Mouse (Mus musculus) spleen, adult 2 months (tissue): ENCODE measurements around the gene Lgals1.

ENCODE experiments used
- CTCF ChIP-seq: fragments of 200-500 bp; IDR thresholded peaks from 2 replicates; pipeline ENCODE4 v1.5.1; 2011; ENCODE audit warnings: mild to moderate bottlenecking, inconsistent platforms; ENCODE audit not compliant: insufficient read depth, insufficient read length, insufficient replicate concordance; ENCODE audit errors: extremely low read depth
- POLR2A ChIP-seq: fragments of 200-500 bp; IDR thresholded peaks from 2 replicates; pipeline ENCODE4 v1.6.1; 2011; ENCODE audit warnings: low read depth, low read length, inconsistent platforms

DNA sequence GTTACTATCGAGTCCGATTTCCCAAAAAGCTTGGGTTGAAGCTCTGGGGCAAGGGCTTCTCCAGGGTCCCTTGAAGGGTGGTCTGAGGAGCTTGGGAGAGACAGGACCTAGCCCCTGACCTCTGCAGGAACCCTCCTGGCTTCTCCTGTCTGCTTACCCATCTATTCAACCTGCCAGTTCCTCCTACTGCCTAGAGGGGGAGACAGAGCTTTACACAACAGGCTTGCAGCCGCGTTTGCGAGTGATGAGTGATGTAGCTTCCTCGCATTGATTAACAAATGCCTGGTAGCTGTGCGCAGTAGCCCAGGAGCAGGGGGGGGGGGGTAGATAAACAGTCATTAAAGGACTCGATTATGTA, 10.9 kb upstream of the Lgals1 start:
- TF ChIP-seq POLR2A = no peak
- TF ChIP-seq CTCF = peak; percentile 96; the same call in 1 of the 2 replicates
